Mouse (Mus musculus) cerebellum, postnatal 36 days (tissue): ENCODE results near the gene Ldlrad3.

Experiments
- DNase-seq, 2 experiments: peaks; one replicate each; pipeline ENCODE4 v3.0.0; 2021 to 2022; ENCODE audit warnings: mixed read lengths in 2 of 2

Gene Ldlrad3

DNA sequence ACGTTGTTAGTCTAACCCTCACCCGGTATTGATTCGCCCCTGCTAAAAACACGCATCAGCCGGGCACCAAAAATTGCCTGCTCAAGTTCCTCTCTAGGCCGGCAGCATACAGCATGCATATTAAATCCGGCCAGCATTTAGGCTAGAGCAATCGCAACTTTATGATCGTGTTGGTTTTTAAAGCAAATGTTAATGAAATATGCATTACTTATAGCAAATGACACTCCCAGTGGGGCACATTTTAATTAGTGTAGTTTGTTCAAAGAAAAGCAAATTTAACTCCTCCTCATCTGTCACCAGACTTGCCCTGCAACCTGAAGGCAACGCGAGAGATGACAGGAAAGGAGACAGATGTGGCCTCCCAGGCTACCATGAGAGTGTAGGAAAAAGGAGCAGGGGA, 189.2 kb downstream of the Ldlrad3 start:
- DNase-seq: no peak

DNA sequence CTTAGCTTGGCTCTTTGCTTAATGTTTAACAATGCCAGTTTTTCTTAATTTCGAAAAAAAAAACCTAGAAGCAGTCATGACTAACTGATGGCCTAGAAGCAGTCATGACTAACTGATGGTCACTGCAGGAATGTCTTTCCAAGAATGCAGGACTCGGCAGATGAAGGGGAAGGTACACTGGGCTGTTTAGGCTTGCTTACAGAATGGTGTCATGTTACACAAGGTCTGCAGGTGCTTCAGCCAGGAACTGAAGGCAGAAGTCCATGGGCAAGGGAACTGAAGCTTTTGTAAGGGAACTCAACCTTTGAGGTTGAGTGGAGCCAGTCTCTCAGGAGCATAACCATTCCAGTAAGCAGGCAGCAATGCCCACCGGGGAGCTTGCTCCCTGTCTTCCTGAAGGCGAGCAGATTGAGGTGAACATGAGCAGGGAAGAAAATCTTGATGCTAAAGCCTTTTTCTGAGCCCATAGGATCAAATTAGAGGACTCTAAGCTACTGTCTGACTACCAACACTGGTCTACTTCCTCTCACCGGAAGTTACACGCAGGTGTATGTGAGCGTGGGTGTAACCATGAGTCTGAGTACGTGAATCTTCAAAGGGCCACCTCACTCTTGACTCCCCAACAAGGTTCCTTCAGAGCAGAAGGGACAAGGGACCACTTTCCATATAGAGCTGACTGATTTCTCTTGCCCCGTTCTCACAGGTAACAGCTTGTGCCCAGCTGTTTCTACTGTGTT, 193.4 kb downstream of the Ldlrad3 start:
- DNase-seq: no peak

DNA sequence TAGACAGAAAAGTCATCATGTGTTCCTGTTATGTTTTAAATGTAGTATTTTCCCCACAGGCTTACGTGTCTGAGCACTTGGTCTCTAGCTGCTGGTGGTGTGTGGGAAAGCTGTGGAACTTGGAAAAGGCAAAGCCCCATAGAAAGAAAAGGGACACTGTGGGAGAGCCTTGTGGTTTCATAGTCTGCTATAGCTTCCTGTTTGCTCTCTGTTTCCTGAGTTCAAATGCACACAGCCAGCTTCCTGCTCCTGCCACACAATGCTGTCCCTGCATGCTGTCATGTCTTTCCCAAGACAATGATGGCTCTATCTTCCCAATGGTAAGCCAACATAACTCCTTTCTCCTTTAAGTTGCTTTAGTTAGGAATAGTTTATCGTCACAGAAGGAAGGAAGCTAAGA, 194.5 kb downstream of the Ldlrad3 start:
- DNase-seq: no peak

DNA sequence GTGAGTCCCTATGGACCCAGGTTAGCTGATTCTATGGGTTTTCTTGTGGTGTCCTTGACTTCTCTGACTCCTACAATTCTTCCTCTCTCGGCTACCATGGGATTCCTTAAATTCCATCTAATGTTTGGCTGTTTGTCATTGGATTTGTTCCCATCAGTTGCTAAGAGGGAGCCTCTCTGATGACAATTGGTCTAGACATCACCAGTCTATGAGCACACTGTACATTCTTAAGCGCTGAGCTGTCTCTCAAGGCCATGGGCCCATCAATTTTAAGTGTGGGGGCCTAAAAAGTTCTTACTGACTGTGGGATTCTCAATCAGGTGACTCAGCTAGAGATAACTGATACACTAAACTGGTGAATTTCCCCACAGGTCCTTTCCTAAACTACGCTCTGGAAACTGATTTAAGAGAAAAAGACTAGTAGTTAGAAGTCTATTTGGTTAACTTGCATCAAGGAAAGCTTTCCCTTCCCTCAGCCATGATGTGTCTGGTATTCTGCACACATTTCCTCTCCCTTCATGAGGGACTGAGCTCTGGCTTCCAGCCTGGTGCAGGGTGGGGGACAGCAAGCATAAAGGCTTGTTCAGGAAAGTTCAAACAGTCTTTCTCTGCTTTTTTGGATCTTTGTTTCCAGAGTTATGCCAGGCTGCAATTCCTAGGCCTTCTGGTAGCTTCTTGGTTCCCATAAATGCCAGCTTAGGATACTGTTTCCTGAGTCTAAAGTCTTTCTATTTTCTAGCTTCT, 199.7 kb downstream of the Ldlrad3 start:
- DNase-seq: no peak

DNA sequence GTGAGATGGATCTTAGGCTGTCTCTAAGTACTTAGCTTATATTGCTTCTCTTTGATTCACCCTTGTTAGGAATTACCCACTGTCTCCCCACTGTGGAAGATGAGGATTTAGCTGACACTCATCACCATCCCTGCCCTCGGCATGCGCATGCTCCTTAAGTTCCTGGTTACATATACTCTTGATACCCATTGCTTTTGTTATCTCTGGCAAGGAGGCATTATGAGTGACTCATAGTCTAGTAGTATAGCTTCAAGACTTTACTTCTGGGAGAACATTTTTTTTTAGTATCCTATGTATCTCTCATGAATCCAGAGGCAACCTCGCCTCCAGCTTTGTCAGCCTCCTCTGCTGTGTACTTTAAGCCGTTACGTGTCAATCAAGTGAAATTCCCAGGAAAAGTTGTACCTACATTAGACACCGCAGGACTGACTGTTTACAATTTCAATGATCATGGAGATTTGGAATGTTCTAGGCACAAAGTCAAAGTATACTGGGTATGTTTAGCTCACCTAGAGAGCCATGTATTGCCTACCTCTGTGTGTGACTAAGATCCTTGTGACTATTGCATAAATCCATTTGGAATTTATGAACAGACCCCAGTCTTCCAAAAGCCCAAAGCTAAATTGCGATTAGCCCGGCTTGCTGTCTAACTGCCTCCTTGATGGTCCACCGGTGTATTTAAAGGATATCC, 202.2 kb downstream of the Ldlrad3 start:
- DNase-seq: no peak

DNA sequence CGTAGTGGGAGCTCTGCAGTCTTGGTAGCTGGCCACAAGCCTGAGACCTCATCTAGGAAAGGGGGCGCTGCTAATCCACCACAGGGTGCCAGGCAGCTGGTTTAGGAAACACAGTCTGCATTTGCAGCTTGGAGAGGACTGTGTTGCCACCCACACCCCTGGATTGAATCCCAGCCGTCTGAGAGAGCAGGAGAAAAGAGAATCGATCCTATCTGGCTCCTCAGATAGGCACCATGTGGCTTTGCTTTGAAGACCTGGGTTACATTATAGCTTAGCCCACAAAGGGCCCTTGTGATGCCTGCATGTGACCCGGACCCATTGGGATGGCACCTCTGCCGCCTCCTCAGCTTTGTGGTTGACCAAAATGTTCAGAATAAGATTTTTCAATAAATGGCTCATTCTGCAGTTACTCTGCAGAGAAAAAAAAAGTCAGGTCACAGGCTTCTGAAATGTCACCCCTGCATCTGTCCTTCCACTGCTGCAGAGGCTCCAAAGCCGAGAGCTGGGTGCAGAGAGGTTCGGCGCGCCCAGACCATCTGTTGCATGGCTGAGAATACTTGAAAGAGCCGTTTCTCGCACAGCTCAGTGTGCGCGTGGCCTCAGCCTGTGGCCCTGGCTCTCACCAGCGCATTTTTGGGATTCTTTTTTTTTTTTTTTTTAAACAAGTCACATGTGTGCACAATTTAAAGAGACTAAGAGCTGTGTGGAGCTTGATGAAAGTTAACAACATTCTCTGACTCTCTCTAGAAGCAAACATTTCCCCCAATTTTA, 202.9 kb downstream of the Ldlrad3 start:
- DNase-seq: no peak

DNA sequence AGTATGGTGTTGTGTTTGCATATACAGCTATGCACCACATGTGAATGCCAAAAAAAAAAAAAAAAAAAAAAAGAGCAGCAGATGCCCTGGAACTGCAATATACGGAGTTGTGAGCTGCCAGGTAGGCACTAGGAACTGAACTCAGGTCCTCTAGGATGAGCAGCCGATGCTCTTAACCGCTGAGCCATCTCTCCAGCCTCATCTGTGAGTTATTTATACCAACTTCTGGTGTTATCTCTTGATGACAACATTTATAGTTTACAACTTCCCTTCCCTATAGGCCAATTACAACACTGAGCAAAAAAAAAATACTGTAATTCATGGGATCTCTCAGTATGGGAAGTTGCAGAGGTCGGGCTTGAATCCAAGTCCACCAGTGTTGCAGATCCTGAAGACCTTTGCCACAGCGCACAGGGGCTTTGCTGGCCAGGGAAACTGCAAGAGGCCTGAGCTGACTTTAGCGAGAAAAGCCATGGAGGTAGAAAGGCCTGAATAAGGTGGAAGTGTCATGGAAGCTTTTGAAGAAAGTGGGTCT, 204.2 kb downstream of the Ldlrad3 start:
- no peak for DNase-seq

DNA sequence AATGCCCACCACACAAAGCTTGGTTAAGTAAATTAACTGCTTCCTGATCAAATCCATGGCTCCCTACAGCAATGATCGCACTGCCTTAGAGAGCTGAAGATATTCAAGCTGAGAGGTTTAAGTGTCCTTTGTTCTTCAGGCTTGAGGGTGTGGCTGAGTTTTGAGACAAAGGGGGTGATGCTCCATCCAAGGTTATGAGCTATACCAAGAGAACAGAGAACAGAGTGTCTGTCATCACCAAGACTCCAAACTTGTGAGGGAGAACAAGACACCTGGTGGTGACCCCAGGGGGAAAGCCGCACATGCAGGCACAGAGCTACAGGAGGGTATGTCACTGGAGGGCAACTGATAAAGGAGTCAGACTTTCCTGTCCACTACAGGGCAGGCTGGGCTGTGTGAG, 205.0 kb downstream of the Ldlrad3 start:
- no peak for DNase-seq

DNA sequence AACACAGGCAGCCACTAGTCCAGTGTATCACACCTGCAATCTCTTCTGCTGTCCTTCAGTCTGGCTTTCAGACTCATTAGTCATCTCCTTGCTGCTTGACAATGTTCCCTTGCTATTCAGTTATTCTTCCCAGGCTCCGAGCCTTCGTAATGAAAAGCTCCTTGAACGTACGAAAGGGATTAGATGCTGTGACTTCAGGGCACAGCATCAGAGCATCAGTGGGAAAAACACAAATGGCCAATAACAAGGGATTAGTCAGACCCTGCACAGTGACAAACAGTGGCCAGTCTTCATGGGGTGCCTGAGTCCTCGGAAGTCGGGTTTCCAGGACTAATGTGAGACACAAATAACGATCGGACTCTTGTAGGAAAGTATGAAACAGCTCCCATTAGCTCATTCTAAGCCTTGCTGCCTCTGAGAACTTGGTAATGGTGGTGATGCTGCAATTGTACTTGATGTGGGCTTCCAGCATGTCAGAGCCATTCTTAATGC, 205.7 kb downstream of the Ldlrad3 start:
- DNase-seq: no peak

DNA sequence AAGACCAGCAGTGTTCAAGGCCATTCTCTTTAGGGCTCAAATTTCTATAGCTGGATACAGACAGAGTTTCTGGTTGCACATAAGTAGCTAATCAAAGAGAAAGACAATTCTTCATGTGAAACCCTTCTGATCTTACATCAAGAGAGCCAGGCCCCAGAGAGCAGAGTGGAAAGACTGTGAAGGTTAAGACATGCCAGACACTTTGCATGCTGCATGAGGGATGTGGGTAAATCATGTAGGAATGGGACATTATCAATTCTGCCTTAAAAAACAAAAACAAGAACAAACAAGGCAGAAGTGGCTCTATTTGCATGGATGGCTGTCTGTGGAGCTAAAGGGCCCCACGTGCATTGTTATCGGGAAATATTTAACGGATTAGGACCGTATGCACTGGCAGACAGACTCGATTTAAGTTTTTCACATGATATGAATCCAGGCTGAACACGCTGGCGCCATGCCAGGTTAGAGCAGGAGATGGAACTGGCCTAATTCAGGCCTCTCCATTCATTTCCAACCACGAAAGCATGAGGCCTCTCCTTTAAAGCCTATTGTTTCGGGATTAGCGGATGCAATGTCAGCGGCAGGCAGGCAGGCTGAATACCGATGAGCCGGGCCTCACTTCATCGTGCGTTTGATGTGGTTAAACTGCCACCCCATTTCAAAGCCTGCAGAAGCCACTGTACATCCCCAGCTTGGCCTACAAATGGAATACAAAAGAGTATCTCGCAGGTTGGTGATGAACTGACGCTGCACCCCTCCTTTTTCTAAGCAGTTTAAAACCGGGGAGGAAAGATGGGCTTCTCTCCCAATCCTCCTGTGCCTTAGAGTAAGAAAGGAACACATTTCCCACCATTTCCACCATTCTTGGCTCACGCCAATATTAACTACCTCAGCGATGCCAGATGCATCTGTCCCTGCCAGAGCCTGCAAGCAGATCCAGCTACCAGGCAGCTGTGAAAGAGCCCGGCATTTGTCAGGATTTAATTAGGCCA, 207.4 kb downstream of the Ldlrad3 start:
- peak; percentile 56 to 64 for DNase-seq

DNA sequence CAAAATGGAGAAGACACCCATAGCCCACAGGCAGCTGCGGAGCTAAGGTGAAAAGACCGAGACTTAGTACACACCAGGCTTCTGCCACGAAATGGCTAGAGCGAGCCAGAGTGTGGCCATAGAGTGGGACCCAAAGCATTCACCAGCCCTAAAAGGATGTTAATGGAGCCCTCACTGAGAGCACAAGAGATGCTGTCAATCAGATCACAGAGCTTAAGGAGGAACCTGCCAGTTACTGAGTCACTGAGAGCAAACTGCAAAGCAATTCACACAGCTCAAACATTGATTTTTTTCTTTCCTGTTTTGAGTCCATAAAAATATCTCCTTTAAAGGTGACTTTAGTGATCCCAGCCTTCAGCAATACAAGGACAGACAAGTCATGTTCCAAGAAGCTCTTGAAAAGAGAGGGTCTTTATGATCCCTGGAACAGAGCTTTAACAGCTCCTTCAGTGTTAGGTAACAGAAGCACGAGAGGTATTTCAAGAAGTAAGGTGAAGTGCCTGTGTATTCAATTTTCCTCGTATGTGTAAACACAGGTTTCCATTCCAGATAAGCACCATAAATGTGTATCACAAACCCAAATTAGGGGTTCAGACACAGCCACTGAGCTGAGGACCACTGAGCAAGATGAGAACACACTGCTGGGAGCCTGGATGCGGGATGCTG, 209.7 kb downstream of the Ldlrad3 start:
- no peak for DNase-seq

DNA sequence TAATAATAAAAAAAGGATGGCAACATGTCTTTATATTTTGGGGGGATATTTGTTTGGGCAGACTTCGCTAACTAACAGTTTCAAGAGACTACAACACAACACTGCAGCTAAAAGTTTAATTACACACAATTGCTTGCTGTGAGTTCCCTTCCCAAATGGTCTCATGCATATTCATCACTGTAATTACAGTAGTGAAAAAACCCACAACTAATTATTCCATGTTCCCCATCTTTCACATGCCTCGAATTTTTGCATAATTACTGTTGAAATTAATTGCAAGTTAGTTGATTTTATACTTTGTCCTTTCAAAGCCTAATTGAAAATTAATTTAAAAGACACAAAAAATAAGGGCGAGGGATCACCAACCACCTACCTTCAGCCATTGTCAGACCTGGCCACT, 212.4 kb downstream of the Ldlrad3 start:
- DNase-seq: no peak

DNA sequence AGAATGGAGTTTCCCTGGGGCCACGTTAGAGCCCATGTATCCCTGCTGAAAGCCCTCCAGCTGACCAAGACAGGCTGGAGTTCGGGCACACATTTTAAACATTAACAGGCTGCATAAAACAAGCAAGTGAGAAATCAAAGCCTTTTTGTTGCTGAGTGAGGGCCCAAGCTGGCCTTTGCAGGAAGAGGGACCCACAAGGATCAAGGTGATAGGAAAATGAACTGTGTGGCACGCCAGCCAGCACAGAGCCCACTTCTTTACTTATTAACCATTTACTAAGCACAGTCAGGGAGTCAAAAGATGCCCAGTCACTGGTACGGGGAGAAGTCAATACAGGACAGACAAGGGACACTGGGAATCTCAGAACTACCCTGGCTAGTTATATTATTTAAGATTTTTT, 218.6 kb downstream of the Ldlrad3 start:
- DNase-seq: no peak

DNA sequence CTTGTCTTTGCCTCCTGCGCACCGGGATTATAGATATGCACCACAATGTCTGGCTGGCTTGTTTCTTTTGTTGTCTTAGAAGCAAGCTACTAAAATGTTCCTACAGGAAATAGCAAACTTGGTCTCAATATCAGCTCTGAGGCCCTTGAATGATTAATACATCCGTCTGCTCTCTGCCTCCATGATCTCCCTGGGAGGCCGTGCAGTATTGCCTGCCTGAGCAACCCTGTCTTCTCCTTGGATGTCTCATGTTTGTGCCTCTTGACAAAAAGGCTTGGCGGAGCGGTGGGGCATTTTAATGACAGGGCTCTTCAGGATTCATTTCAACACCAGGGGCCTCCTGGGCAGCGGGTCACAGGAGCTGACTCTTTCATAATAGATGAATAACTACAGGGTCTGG, 219.0 kb downstream of the Ldlrad3 start:
- no peak for DNase-seq

DNA sequence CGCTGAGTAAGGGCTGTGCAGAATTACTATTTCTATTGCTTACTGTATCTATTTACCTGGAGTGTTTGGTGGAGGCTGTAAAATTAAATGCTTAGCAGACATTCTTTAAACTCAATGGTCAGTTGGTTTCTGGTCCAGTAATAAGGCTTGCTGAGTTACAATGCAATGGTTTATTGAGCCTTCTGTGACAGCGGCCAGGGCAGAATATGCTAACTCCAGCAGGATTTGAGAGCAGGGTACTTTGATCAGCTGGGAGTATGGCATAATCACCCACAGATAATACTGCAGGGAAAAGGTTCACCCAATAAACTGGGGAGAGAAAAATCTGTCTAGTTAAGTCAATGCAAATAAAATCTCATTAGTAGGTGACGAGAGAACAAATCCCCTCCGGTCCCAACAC, 220.2 kb downstream of the Ldlrad3 start:
- DNase-seq: no peak

DNA sequence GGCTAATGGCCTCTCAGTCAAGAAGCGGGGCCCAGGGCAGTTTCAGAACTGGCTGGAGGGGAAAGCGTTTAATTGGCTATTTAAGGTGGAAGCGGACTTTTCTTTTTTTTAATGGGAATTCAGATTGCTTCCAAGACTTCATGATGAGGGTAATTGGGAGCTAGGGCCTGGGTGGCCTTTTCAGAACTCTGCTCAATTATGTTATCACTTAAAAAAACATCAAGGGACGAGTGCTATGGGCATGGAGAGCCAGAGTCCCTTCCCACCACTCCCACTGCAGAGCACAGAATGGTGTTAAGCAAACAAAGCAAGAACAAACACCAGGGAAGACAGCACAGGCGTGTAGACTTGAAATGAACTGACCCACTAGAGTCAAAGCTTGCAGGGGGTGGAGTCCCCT, 220.7 kb downstream of the Ldlrad3 start:
- no peak for DNase-seq

DNA sequence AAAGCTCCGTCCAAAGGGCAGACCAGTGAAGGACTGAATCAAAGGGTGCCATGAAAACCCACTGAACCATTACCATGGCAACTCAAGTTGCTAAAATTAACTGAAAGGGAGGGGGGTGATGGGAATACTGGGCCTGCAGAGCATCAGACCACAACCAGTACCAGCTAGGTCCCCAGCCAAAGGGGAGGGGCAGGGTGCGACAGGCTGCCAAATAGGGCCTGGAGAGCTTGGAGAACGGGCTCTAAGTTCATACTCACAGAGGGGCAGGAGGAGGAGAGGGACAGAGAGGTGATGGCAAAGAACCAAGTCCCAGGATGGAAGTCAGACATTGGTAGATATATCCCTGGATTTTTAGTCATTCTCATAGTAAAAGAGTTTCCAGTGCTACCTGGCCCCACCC, 222.8 kb downstream of the Ldlrad3 start:
- DNase-seq: no peak

DNA sequence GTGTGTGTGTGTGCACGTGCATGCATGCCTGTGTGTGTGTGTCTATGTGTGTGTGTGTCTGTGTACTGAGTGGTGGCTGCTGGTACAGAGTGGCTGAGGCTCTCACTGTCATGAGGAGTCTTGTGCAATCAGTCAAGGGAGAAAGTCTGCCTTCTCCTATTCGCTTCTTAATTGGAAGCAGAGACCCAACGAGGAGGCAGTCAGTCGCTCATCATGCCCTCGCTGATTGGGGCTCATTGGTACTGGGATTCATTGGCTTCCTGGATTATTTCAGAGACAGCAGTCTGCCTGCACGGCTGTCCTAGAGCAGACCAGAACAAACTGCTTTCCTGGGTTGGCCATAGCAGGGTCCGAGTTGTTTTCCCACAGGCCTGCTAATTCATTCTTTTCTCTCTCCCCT, 223.8 kb downstream of the Ldlrad3 start:
- no peak for DNase-seq

DNA sequence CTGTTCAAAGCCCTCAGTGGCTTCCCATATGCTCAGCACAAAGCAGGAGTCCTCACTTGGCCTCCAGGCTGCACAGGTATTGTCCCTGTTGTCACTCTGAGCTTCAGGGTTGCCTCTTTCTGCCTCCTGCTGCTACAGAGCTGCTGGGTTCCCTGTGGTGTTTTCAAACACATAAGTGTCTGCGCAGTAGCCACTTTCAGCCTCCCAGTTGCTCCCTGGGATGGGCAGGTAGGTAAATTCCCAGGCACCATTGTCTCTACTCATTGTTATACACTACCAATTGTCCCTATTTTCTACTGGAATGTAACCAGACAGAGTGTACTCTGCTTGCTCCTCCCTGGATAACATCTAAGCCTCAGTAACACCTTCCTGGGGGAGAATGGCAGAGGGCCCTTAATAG, 224.8 kb downstream of the Ldlrad3 start:
- no peak for DNase-seq

DNA sequence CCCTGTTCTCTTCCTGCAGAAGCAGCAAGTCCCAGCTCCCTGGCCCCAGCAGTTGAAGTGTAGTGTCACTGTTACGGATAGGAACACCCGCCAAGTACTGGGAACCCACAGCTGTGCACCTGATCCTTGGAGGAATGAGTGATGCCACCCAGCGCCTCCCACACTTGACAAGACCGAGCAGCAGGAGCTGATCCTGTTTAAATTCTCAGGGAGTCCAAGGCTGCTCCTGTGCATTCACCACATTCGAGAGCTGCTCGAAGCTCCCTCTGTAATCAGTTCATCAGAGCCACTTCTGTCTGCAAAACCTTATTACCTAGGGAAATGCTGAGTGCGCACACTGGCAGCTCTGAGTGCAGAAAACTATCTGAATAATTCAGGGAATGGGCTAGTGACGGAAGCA, 225.5 kb downstream of the Ldlrad3 start:
- no peak for DNase-seq

DNA sequence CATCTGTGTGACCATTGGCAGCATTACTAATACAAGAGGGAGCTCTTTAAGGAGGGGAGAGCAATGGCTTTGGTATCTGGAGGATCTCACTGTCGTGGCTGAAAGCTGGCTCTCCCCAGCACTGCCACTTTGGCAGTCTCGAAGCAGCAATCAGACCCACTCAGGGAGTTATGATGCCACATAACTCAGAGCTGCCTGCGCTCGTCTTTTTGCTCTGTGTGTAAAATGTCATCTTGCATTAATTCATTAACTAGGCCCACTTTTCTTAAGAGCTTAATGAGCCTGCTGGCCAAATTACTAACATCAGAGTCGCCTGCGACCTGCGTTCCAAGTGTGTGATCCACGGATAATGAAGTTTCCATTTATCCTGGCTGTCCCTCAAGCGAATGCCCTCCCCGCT, 230.1 kb downstream of the Ldlrad3 start:
- DNase-seq: no peak
